Mouse (Mus musculus) gastrocnemius, adult 18-20 months (tissue): ENCODE data around the gene Rnf225. TPM values are rescaled to one million over a fixed set of nuclear protein-coding genes. Genes with fewer than 3 reads are reported as not detected.
"Not testable (repeated sequence)": the region's sequence is repeated elsewhere in the genome, so short reads cannot be mapped to it uniquely, and the experiment has no call there.

Experiments used
- DNase-seq: peaks from one replicate; pipeline ENCODE4 v3.0.0; 2021; ENCODE audit warnings: low spot score
- long read RNA-seq, 2 experiments: library from polyadenylated mRNA; stranded (forward); transcript quantifications; one replicate each; pipeline ENCODE4 v2.0.0; 2021
- total RNA-seq, 2 experiments: library from RNA; stranded (reverse); gene quantifications; 2 replicates each; pipeline ENCODE4 v1.2.3; 2021

Rnf225 gene
- total RNA-seq = under 1 TPM; 0.46 to 0.59 TPM
- long read RNA-seq, experiment 1 = 0 reads
- long read RNA-seq, experiment 2 = 0 reads

DNA sequence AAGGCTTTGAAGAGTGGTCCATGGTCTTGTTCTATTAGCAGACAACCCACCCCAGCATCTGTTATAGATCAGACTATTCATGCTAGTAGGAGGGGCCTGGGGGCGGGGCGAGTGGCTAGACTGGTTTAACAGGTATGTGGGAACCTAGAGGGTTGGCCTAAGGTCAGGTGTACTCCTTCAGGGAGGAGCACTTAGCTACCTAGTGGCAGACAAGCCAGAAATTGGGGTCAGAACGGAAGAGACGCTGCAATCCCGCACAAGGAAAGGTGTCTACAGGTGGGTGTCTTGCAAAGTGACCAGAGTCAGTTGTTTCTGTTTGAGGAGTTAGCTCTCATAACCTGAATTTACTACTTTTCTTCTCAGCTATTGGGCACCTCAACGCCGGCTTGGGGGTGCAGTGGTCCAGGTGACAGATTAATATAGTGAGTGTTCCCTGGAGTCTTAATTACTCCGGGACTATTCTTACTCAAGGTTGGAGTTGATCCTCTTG is at the start of gene Rnf225:
TSS of gene Rnf225 (plus strand) at position 226 of the 490 bp plus-strand sequence.
- no peak for DNase-seq

- DNase-seq = no peak
Observed at GRCm38 (mm10) chr7:12880036-12880435, 47.2 kb upstream of the Rnf225 start.

GRCm38 (mm10) chr7:12880497-12880896 is 46.7 kb upstream of the Rnf225 start:
- DNase-seq = not testable (repeated sequence)

DNA sequence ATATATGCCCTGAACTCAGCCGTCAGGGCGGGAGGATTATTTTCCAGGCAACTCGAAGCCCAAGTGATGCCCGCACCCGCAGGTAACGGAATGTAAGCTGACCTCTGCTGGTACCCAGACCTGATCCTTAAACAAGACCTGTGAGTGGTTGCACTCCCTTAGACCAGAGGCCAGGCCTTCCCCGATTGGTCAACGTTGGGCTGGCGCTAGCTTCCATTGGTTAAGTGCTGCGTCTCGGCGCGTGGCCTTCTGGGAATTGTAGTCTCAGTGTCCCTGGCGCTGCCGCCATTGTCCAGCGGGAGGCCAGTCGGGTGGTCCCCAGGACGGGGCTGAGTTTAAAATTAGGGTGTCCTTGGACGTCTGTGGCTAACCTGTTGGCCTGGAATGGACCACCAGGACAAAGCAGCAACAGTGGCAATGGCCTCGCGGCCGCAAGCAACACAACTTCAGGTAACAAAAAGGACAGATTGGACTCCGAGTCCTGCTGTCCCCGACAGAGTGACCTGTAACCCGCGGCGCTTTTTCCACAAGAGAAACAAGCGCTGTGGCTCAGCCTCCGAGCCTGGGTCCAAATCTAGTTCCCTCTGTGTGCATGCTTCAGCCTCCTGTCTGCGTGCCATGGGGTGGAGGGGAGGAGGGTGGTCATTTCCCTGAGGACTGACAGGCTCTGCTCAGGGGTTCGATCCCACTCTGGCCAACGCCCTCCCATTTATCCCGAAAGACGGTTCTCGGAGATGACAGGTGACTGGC is 46.1 kb upstream of the Rnf225 start, which contains the start of gene Zfp128:
TSS of gene Zfp128 (plus strand) at position 267 of the 750 bp plus-strand sequence.
- DNase-seq = peak; percentile 95

DNA sequence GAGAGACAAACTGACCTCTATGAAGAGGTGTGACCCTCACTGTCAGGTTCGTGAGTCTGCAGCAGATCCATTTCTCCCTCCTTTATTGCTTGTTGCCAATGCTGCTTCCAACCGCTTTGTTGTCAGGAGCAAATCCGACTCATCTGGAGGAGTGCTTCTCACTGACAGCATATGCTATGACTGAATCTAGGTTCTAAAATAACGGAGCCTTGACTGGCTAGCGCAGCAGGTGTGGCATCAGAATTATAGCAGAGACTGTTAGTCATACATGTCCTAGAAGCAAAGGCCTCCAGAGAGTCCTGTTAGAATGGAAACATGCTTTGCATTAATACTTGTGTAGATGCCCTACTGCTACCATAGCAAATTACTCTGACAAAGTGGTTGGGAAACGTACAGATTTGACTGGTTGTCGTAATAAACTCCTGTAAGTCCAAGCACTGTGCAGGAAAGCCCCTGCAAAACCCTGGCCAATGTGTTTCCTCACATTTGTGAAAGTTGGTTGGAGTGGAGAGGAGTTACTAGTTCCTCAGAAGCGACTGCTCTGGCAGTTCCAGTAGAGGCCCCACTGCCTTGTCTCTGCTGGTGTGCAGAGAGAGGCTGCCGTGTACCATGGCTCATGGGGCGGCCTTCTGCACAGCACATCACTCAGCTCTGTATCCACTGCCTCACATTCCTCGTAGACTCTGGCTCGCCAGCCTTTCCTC is 40.5 kb upstream of the Rnf225 start:
- DNase-seq = no peak

DNA sequence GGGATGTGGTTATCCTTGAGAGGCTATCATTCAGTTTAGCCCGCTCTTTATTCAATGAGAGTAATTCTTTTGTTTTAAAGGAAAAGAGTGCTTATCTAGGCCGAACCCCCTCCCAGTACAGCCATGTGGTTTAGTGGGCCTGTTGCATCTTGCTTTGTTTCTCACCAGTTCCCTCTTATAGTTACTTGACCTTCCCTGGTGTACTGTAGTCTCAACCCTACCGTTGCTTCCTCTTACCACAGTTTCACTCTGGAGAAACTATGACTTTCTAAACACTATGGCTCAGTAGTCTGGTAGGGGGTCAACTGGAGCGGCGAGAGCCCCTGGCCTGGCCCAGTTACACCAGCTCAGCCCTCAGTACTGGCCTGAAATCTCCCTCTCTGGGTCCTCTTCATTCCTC is 39.6 kb upstream of the Rnf225 start:
- DNase-seq = no peak

- no peak for DNase-seq
Observed at GRCm38 (mm10) chr7:12890928-12891327, 36.3 kb upstream of the Rnf225 start.

GRCm38 (mm10) chr7:12891334-12891733 is 35.9 kb upstream of the Rnf225 start:
- no peak for DNase-seq

DNA sequence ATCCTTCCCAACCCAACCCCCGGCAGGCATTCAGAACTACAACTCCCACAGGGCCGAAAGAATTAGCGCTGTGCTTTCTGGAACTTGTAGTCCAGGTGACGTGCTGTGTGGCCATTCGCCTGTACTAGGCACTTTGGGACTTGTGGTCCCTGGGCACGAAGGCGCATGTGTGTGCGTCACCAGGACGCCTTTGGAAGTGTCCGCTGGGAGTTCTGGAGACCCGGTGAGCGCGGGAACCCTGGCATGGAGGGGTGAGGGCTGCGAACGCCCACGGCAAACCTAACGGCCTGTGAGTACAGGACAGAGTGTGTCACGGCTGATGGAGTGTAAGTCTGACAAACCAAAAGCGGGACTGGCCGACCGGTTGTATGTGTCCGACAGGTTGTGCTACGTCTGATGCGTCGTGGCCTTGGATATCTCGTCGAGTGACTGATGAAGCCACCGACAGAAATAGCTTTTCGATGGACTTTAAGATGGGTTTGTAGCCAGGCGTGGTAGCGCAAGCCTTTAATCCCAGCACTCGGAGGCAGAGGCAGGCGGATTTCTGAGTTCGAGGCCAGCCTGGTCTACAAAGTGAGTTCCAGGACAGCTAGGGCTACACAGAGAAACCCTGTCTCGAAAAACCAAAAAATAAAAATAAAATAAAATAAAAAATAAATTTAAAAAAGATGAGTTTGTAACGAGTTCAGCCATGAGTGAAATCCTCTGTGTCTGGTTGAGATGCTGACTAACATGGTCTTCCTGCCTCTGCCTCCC is 29.4 kb upstream of the Rnf225 start, which contains the start of gene Zscan22:
TSS of gene Zscan22 (plus strand) at position 161 of the 756 bp plus-strand sequence.
- peak; percentile 96 for DNase-seq

- DNase-seq = no peak
Observed at GRCm38 (mm10) chr7:12901517-12901916, 25.7 kb upstream of the Rnf225 start.

GRCm38 (mm10) chr7:12903623-12904022 is 23.6 kb upstream of the Rnf225 start:
- no peak for DNase-seq

DNA sequence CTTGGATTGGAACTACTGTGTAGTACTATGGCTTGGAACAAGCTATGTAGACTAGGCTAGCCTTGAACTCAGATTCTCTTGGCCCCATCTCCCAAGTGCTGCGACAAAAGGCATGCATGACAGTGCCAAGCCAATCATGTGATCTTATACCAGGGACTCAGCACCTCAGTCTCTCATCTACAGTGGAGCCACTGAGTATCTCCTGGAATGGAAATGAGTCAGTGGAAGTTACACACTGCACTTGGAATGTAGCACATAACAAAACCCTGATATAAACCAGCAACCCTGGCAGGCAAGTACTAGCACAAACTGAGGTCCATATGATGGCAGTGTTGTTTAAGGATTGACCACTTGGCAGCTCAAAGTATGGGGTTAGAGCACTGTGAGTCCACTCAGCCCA is 22.1 kb upstream of the Rnf225 start:
- no peak for DNase-seq

DNA sequence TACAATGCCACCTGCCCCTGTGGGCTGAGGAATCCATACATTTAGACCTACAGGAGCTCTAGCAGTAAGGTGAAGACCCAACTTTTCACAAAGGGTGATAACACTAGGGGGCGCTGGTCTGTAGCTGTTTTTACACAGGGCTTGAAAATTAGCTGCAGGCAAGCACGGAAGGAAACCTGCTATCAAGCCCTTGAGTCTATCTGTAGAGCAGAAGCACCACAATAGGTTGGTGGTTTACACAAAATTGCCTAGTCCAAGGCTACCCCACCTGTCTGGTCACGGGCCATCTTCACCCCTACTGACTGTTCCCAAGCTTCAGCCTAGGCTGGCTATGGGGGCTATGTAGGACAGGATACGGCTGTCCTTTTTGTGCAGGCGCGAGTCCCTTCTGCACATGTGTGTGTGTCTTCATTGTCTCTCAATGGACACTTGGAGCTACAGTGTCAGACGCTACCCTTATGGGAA is 17.7 kb upstream of the Rnf225 start:
- DNase-seq = peak; percentile 79

- peak; percentile 53 for DNase-seq
Observed at GRCm38 (mm10) chr7:12910181-12910668, 17.0 kb upstream of the Rnf225 start.

- no peak for DNase-seq
Observed at GRCm38 (mm10) chr7:12913556-12913955, 13.7 kb upstream of the Rnf225 start.

DNA sequence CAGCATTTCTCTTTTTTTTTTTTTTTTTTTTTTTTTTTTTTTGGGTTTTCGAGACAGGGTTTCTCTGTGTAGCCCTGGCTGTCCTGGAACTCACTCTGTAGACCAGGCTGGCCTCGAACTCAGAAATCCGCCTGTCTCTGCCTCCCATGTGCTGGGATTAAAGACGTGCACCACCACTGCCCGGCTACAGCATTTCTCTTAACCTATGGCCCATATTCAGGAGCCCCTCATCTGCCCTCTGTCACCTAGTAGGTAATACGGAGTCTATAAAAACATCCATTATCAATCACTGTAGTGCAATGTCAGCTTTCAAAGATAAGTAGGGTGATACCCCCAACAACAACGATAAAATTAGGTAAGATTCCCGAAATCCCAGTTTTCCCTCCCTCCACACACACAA is 6.7 kb upstream of the Rnf225 start:
- not testable (repeated sequence) for DNase-seq

GRCm38 (mm10) chr7:12921318-12921704 is 5.9 kb upstream of the Rnf225 start:
- no peak for DNase-seq

DNA sequence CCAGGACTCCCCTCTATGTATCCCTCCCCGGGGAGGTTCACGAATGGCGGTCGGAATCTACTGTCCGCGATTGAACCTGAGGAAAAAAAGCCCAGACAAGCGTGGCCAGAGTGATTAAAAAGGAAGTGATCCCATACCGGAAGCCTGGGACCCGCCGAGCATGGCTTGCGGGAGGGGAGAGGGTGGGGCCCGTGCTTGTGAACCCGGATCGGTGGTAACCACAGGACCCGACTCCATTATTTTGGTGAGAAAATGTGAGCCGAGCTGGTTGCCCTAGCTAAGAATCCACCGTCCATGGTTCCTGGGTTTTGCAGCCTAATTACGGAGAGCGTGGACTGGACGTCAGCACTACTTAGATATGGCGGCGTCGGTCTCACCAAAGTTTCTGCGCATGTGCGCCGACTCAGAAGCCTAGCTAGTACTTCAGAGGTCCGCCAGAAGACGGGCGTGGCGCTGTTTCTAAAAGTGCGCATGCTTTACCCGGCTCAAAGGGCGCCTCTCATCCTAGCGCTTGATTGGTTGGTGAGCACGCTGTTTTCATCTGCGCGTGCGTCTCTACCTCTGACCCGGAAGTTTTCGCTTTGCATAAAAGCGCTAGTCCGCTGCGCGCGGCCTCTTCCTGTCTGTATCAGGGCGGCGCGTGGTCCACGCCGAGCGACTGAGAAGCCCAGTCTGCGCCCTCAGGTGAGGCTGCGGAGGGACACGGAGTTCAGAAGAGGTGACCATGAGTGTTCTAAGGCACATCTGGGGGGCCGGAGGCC is 5.3 kb upstream of the Rnf225 start, which contains the start of gene Rps5:
TSS of gene Rps5 (plus strand) at position 586 of the 761 bp plus-strand sequence.
- peak; percentile 99 for DNase-seq

DNA sequence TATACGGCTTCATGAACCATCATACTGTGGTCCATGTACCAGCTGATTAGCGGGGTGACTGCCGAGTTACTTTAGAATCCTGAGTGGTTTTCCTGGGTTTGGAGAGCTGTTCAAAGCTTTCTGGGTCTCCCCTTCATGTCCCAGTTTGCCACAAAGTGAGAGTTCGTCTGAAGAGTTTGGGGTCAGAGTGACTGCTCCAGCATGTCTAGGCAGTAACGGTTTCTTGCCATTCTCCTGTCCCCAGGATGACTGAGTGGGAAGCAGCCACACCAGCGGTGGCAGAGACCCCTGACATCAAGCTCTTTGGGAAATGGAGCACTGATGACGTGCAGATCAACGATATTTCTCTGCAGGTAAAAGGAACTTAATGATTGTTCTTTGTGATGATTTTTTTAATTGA is 4.5 kb upstream of the Rnf225 start:
- no peak for DNase-seq

- DNase-seq = no peak
Observed at GRCm38 (mm10) chr7:12926316-12926715, 900 bp upstream of the Rnf225 start.
